Mouse (Mus musculus) kidney, embryonic 16.5 days (tissue): ENCODE measurements around the gene Ctr9. TPM values are rescaled to one million over a fixed set of nuclear protein-coding genes. Genes with fewer than 3 reads are reported as not detected.

ENCODE experiments used
- ATAC-seq: fragments of 200-750 bp; cut with Nextera tagmentation; 2 replicates; pipeline ENCODE4 v1.8.0; 2017; ENCODE audit warnings: moderate TSS enrichment; ENCODE audit not compliant: low FRiP score, low TSS enrichment
- H3K27ac ChIP-seq: fragments of 300-500 bp; sonication (generic); 2 replicates; pipeline ENCODE4 v1.5.1; 2014; ENCODE audit warnings: low read length
- H3K27me3 ChIP-seq: fragments of 300-500 bp; sonication (generic); 2 replicates; pipeline ENCODE4 v1.6.1; 2014; ENCODE audit warnings: low read length, control low read depth, mixed read lengths; ENCODE audit not compliant: insufficient read depth
- H3K36me3 ChIP-seq: fragments of 300-500 bp; sonication (generic); 2 replicates; pipeline ENCODE4 v1.6.1; 2014; ENCODE audit warnings: low read length, control low read depth, mixed read lengths; ENCODE audit not compliant: insufficient read depth
- H3K4me1 ChIP-seq: fragments of 300-500 bp; sonication (generic); 2 replicates; pipeline ENCODE4 v1.6.1; 2014; ENCODE audit warnings: low read length, control low read depth, mixed read lengths; ENCODE audit not compliant: insufficient read depth
- H3K4me2 ChIP-seq: fragments of 300-500 bp; sonication (generic); replicated peaks from 2 replicates; pipeline ENCODE4 v1.6.1; 2014; ENCODE audit warnings: low read depth, low read length
- H3K4me3 ChIP-seq: fragments of 300-500 bp; sonication (generic); 2 replicates; pipeline ENCODE4 v1.5.1; 2014; ENCODE audit warnings: mild to moderate bottlenecking, low read length
- H3K9ac ChIP-seq: fragments of 300-500 bp; sonication (generic); replicated peaks from 2 replicates; pipeline ENCODE4 v1.6.1; 2014; ENCODE audit warnings: low read length
- H3K9me3 ChIP-seq: fragments of 300-500 bp; sonication (generic); 2 replicates; pipeline ENCODE4 v1.6.1; 2016; ENCODE audit warnings: low read length, control low read depth
- WGBS: fragments of 180-500 bp; shearing (Covaris S2); extraction: QIAGEN DNeasy Blood & Tissue Kit; methylation state at CpG from one replicate; pipeline ENCODE4 v1.1.7; 2014; 5-methylcytosine and 5-hydroxymethylcytosine counted together
- polyA plus RNA-seq: library from polyadenylated mRNA; unstranded; fragments of >200 nt; fragmentation: Nextera tagmentation; extraction: Ambion mirVana; gene quantifications from 2 replicates; pipeline ENCODE4 v1.2.1, GENCODE M21; 2015

The Ctr9 gene
- polyA plus RNA-seq, 1 experiment from 2014 or later, result 79.0 TPM

GRCm38 (mm10) chr7:111024068-111024594 lies 4.6 kb upstream of the Ctr9 start:
- Histone ChIP-seq H3K9ac (0 out of 2 replicates have a peak overlapping the region, but pooled peaks have one; percentile 20), H3K4me2 (no peak overlapping the region), H3K4me1 (peaks cover 22% of the 10 kb centered on the region; the same call in 1 of the 2 replicates), H3K27ac (peak overlapping the region; percentile 60), H3K9me3 (0 out of 2 replicates have a peak, but pooled peaks cover 2% of the 10 kb centered on the region), H3K4me3 (no peak overlapping the region), H3K27me3 (no peaks in the 10 kb centered on the region), H3K36me3 (no peaks in the 10 kb centered on the region)
- no peak for ATAC-seq
- 35% methylated on average over 8 of the region's 8 CpGs for WGBS

GRCm38 (mm10) chr7:111024912-111025311 lies 3.8 kb upstream of the Ctr9 start:
- Histone ChIP-seq H3K9ac (no peak overlapping the region), H3K4me2 (no peak overlapping the region), H3K27me3 (no peaks in the 10 kb centered on the region), H3K4me1 (peaks cover 27% of the 10 kb centered on the region), H3K27ac (no peak overlapping the region), H3K36me3 (no peaks in the 10 kb centered on the region), H3K9me3 (0 out of 2 replicates have a peak, but pooled peaks cover 2% of the 10 kb centered on the region), H3K4me3 (no peak overlapping the region)
- WGBS, result 60% methylated on average over 4 of the region's 4 CpGs
- no peak for ATAC-seq

GRCm38 (mm10) chr7:111029046-111029553 lies 349 bp downstream of the Ctr9 start:
- H3K4me1 ChIP-seq, result peaks cover 24% of the 10 kb centered on the region
- ATAC-seq, result peak; percentile 55
- peak overlapping the region; percentile 80 for H3K4me2 ChIP-seq
- under 1% methylated on average over 29 of the region's 29 CpGs for WGBS
- peak overlapping the region; percentile 97 for H3K27ac ChIP-seq
- no peaks in the 10 kb centered on the region for H3K27me3 ChIP-seq
- peak overlapping the region; percentile 86 for H3K9ac ChIP-seq
- H3K4me3 ChIP-seq, result peak overlapping the region; percentile 80
- H3K36me3 ChIP-seq, result peaks cover 10% of the 10 kb centered on the region
- no peaks in the 10 kb centered on the region for H3K9me3 ChIP-seq

GRCm38 (mm10) chr7:111048920-111049319 lies 20.2 kb downstream of the Ctr9 start:
- Histone ChIP-seq H3K36me3 (peaks cover 72% of the 10 kb centered on the region), H3K9me3 (no peaks in the 10 kb centered on the region), H3K4me2 (no peak overlapping the region), H3K27me3 (no peaks in the 10 kb centered on the region), H3K27ac (no peak overlapping the region; the same call in 1 of the 2 replicates), H3K4me3 (no peak overlapping the region), H3K9ac (no peak overlapping the region), H3K4me1 (no peaks in the 10 kb centered on the region)
- no peak for ATAC-seq
- WGBS, result 90% methylated on average over 5 of the region's 5 CpGs

- Histone ChIP-seq H3K4me2 (no peak overlapping the region), H3K27me3 (no peaks in the 10 kb centered on the region), H3K36me3 (peaks cover 72% of the 10 kb centered on the region), H3K4me3 (no peak overlapping the region), H3K9ac (no peak overlapping the region), H3K9me3 (no peaks in the 10 kb centered on the region), H3K4me1 (no peaks in the 10 kb centered on the region), H3K27ac (peak overlapping the region; percentile 5; the same call in 1 of the 2 replicates)
- WGBS, result 56% methylated on average over 6 of the region's 6 CpGs
- ATAC-seq, result no peak
These were observed 21.1 kb downstream of the Ctr9 start for GRCm38 (mm10) chr7:111049652-111050421.

- no peak overlapping the region for H3K9ac ChIP-seq
- peaks cover 48% of the 10 kb centered on the region for H3K36me3 ChIP-seq
- H3K4me1 ChIP-seq, result no peaks in the 10 kb centered on the region
- WGBS, result 84% methylated on average over 19 of the region's 19 CpGs
- H3K27ac ChIP-seq, result no peak overlapping the region
- no peak overlapping the region for H3K4me3 ChIP-seq
- no peaks in the 10 kb centered on the region for H3K27me3 ChIP-seq
- no peak overlapping the region for H3K4me2 ChIP-seq
- no peaks in the 10 kb centered on the region for H3K9me3 ChIP-seq
- no peak for ATAC-seq
These were observed 26.5 kb downstream of the Ctr9 start for GRCm38 (mm10) chr7:111055221-111055620.

GRCm38 (mm10) chr7:111055984-111056657 lies 27.4 kb downstream of the Ctr9 start:
- 91% methylated on average over 3 of the region's 3 CpGs for WGBS
- Histone ChIP-seq H3K9me3 (no peaks in the 10 kb centered on the region), H3K36me3 (peaks cover 42% of the 10 kb centered on the region), H3K27ac (no peak overlapping the region), H3K27me3 (no peaks in the 10 kb centered on the region), H3K4me2 (no peak overlapping the region), H3K9ac (no peak overlapping the region), H3K4me1 (no peaks in the 10 kb centered on the region), H3K4me3 (no peak overlapping the region)
- no peak for ATAC-seq

- H3K4me3 ChIP-seq, result no peak overlapping the region
- H3K27ac ChIP-seq, result no peak overlapping the region
- H3K27me3 ChIP-seq, result no peaks in the 10 kb centered on the region
- H3K9ac ChIP-seq, result no peak overlapping the region
- no peaks in the 10 kb centered on the region for H3K9me3 ChIP-seq
- 65% methylated on average over 5 of the region's 5 CpGs for WGBS
- ATAC-seq, result no peak
- peaks cover 20% of the 10 kb centered on the region for H3K36me3 ChIP-seq
- no peaks in the 10 kb centered on the region for H3K4me1 ChIP-seq
- H3K4me2 ChIP-seq, result no peak overlapping the region
These were observed 30.8 kb downstream of the Ctr9 start for GRCm38 (mm10) chr7:111059527-111059926.

- Histone ChIP-seq H3K36me3 (peaks cover 9% of the 10 kb centered on the region), H3K27me3 (no peaks in the 10 kb centered on the region), H3K9ac (no peak overlapping the region), H3K27ac (no peak overlapping the region), H3K4me3 (no peak overlapping the region), H3K4me1 (no peaks in the 10 kb centered on the region), H3K4me2 (no peak overlapping the region), H3K9me3 (peaks cover 5% of the 10 kb centered on the region)
- WGBS, result 80% methylated on average over 1 of the region's 1 CpGs
- no peak for ATAC-seq
These were observed 34.2 kb downstream of the Ctr9 start for GRCm38 (mm10) chr7:111062971-111063370.
